Mouse (Mus musculus): Measurements from ENCODE around the gene Nav3. TPM values are rescaled to one million over a fixed set of nuclear protein-coding genes. Genes with fewer than 3 reads are reported as not detected.

Nav3 gene
- polyA plus RNA-seq, 1 experiment from 2014 or later, result 10.5 TPM

- no peaks in the 10 kb centered on the region for H3K9me3 ChIP-seq (ENCODE audit: control insufficient read depth, low read length)
- peaks cover 7% of the 10 kb centered on the region; the same call in 1 of the 2 replicates for H3K27me3 ChIP-seq (ENCODE audit: control insufficient read depth, insufficient read depth, low read length)
- H3K27ac ChIP-seq (ENCODE audit: low read depth, low read length), result no peak overlapping the region
- no peak overlapping the region for H3K4me3 ChIP-seq (ENCODE audit: low read depth, low read length)
- no peaks in the 10 kb centered on the region for H3K36me3 ChIP-seq (ENCODE audit: control insufficient read depth, insufficient read depth, low read length)
- 64% methylated on average over 5 of the region's 5 CpGs for WGBS
- no peak for ATAC-seq (ENCODE audit: insufficient read depth, low FRiP score, low TSS enrichment)
- H3K4me1 ChIP-seq (ENCODE audit: control insufficient read depth, insufficient read depth, low read length), result peaks cover 3% of the 10 kb centered on the region; the same call in 1 of the 2 replicates
- peak overlapping the region; percentile 28; the same call in 1 of the 2 replicates for H3K4me2 ChIP-seq (ENCODE audit: low read depth)
- H3K9ac ChIP-seq (ENCODE audit: low read length), result no peak overlapping the region
- DNase-seq (ENCODE audit: low spot score), result no peak
Measured at GRCm38 (mm10) chr10:110453566-110453965, 2.4 kb downstream of the Nav3 start.

- no peak overlapping the region for H3K4me3 ChIP-seq (ENCODE audit: low read depth, low read length)
- DNase-seq (ENCODE audit: low spot score) (no peak), ATAC-seq (ENCODE audit: insufficient read depth, low FRiP score, low TSS enrichment) (no peak)
- H3K4me2 ChIP-seq (ENCODE audit: low read depth), result no peak overlapping the region
- no peaks in the 10 kb centered on the region for H3K27me3 ChIP-seq (ENCODE audit: control insufficient read depth, insufficient read depth, low read length)
- H3K9ac ChIP-seq (ENCODE audit: low read length), result no peak overlapping the region
- H3K36me3 ChIP-seq (ENCODE audit: control insufficient read depth, insufficient read depth, low read length), result no peaks in the 10 kb centered on the region
- H3K9me3 ChIP-seq (ENCODE audit: control insufficient read depth, low read length), result no peaks in the 10 kb centered on the region
- no peak overlapping the region for H3K27ac ChIP-seq (ENCODE audit: low read depth, low read length)
- WGBS, result 92% methylated on average over 2 of the region's 2 CpGs
- H3K4me1 ChIP-seq (ENCODE audit: control insufficient read depth, insufficient read depth, low read length), result no peaks in the 10 kb centered on the region
Measured at GRCm38 (mm10) chr10:110440396-110440795, 15.6 kb downstream of the Nav3 start.

GRCm38 (mm10) chr10:110431078-110431477 lies 24.9 kb downstream of the Nav3 start:
- whole genome bisulfite sequencing, result 90% methylated on average over 3 of the region's 3 CpGs

GRCm38 (mm10) chr10:110429578-110429977 lies 26.4 kb downstream of the Nav3 start:
- whole genome bisulfite sequencing, result 68% methylated on average over 6 of the region's 6 CpGs
- no peak overlapping the region for H3K4me2 ChIP-seq (ENCODE audit: low read depth)
- peaks cover 4% of the 10 kb centered on the region; the same call in 1 of the 2 replicates for H3K4me1 ChIP-seq (ENCODE audit: control insufficient read depth, insufficient read depth, low read length)
- no peaks in the 10 kb centered on the region for H3K27me3 ChIP-seq (ENCODE audit: control insufficient read depth, insufficient read depth, low read length)
- ATAC-seq (ENCODE audit: insufficient read depth, low FRiP score, low TSS enrichment) (no peak), DNase-seq (ENCODE audit: low spot score) (no peak)
- H3K36me3 ChIP-seq (ENCODE audit: control insufficient read depth, insufficient read depth, low read length), result no peaks in the 10 kb centered on the region
- H3K27ac ChIP-seq (ENCODE audit: low read depth, low read length), result no peak overlapping the region
- no peaks in the 10 kb centered on the region for H3K9me3 ChIP-seq (ENCODE audit: control insufficient read depth, low read length)
- H3K4me3 ChIP-seq (ENCODE audit: low read depth, low read length), result no peak overlapping the region
- H3K9ac ChIP-seq (ENCODE audit: low read length), result no peak overlapping the region

More at GRCm38 (mm10) chr10:110431078-110431477, 24.9 kb downstream of the Nav3 start:
- peaks cover 4% of the 10 kb centered on the region; the same call in 1 of the 2 replicates for H3K4me1 ChIP-seq (ENCODE audit: control insufficient read depth, insufficient read depth, low read length)
- DNase-seq (ENCODE audit: low spot score), result no peak
- ATAC-seq (ENCODE audit: insufficient read depth, low FRiP score, low TSS enrichment), result no peak
- no peak overlapping the region for H3K9ac ChIP-seq (ENCODE audit: low read length)
- H3K4me3 ChIP-seq (ENCODE audit: low read depth, low read length), result no peak overlapping the region
- no peaks in the 10 kb centered on the region for H3K36me3 ChIP-seq (ENCODE audit: control insufficient read depth, insufficient read depth, low read length)
- no peaks in the 10 kb centered on the region for H3K27me3 ChIP-seq (ENCODE audit: control insufficient read depth, insufficient read depth, low read length)
- H3K27ac ChIP-seq (ENCODE audit: low read depth, low read length), result no peak overlapping the region
- H3K4me2 ChIP-seq (ENCODE audit: low read depth), result no peak overlapping the region
- H3K9me3 ChIP-seq (ENCODE audit: control insufficient read depth, low read length), result no peaks in the 10 kb centered on the region

GRCm38 (mm10) chr10:110429052-110429451 lies 27.0 kb downstream of the Nav3 start:
- Histone ChIP-seq H3K9me3 (ENCODE audit: control insufficient read depth, low read length) (no peaks in the 10 kb centered on the region), H3K27ac (ENCODE audit: low read depth, low read length) (no peak overlapping the region), H3K36me3 (ENCODE audit: control insufficient read depth, insufficient read depth, low read length) (no peaks in the 10 kb centered on the region), H3K27me3 (ENCODE audit: control insufficient read depth, insufficient read depth, low read length) (no peaks in the 10 kb centered on the region), H3K4me3 (ENCODE audit: low read depth, low read length) (no peak overlapping the region), H3K4me2 (ENCODE audit: low read depth) (no peak overlapping the region), H3K4me1 (ENCODE audit: control insufficient read depth, insufficient read depth, low read length) (peaks cover 4% of the 10 kb centered on the region; the same call in 1 of the 2 replicates), H3K9ac (ENCODE audit: low read length) (no peak overlapping the region)
- DNase-seq (ENCODE audit: low spot score), result no peak
- ATAC-seq (ENCODE audit: insufficient read depth, low FRiP score, low TSS enrichment), result no peak
- WGBS, result 61% methylated on average over 2 of the region's 2 CpGs

DNA sequence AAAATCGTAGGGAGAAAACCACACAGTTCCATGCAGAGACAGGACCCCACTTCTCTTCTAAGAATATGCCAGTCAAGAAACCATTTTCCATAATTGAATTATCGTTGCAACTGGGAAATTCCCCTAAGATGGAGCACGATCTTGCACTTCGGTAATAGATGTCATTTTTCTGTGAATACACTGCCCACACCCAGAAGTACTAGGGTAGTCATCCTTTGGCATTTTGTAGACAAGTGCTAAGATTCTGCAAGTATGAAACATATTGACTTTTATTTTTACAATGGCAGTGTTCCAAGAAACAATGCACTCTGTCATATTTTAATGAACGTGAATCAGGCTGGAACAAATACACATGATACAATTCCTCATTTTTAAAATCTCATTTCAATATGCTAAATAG lies 34.5 kb downstream of the Nav3 start:
- Histone ChIP-seq H3K4me3 (ENCODE audit: low read depth, low read length) (no peak overlapping the region), H3K9ac (ENCODE audit: low read length) (no peak overlapping the region), H3K9me3 (ENCODE audit: control insufficient read depth, low read length) (no peaks in the 10 kb centered on the region), H3K27ac (ENCODE audit: low read depth, low read length) (no peak overlapping the region), H3K4me1 (ENCODE audit: control insufficient read depth, insufficient read depth, low read length) (no peaks in the 10 kb centered on the region; the same call in 1 of the 2 replicates), H3K4me2 (ENCODE audit: low read depth) (no peak overlapping the region), H3K36me3 (ENCODE audit: control insufficient read depth, insufficient read depth, low read length) (no peaks in the 10 kb centered on the region), H3K27me3 (ENCODE audit: control insufficient read depth, insufficient read depth, low read length) (no peaks in the 10 kb centered on the region)
- 90% methylated on average over 5 of the region's 5 CpGs for WGBS
- DNase-seq (ENCODE audit: low spot score) (no peak), ATAC-seq (ENCODE audit: insufficient read depth, low FRiP score, low TSS enrichment) (no peak)

DNA sequence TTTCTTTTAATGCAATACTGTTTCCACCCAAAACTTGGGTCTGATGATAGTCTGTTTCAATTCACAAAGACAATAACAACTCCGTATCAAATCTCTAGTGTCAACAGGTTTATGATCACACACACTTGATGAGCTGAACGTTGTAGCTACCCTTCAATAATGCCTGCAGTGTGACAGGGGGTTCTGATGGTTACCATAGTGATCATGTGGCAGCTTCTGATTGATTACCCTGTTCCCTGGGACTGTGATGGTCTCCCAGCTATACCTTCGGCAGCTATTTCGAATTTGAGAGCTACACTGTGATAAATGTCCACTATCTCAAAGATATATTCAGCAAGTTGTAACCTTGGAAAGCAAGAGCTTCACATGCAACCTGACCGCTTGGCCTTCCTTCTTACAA lies 39.0 kb downstream of the Nav3 start:
- ATAC-seq (ENCODE audit: insufficient read depth, low FRiP score, low TSS enrichment) (no peak), DNase-seq (ENCODE audit: low spot score) (no peak)
- Histone ChIP-seq H3K9ac (ENCODE audit: low read length) (no peak overlapping the region), H3K4me1 (ENCODE audit: control insufficient read depth, insufficient read depth, low read length) (no peaks in the 10 kb centered on the region; the same call in 1 of the 2 replicates), H3K36me3 (ENCODE audit: control insufficient read depth, insufficient read depth, low read length) (no peaks in the 10 kb centered on the region), H3K4me3 (ENCODE audit: low read depth, low read length) (no peak overlapping the region), H3K9me3 (ENCODE audit: control insufficient read depth, low read length) (no peaks in the 10 kb centered on the region), H3K27me3 (ENCODE audit: control insufficient read depth, insufficient read depth, low read length) (no peaks in the 10 kb centered on the region), H3K27ac (ENCODE audit: low read depth, low read length) (no peak overlapping the region), H3K4me2 (ENCODE audit: low read depth) (no peak overlapping the region)
- 54% methylated on average over 5 of the region's 5 CpGs for WGBS

- Histone ChIP-seq H3K27me3 (ENCODE audit: control insufficient read depth, insufficient read depth, low read length) (no peaks in the 10 kb centered on the region), H3K27ac (ENCODE audit: low read depth, low read length) (no peak overlapping the region), H3K9me3 (ENCODE audit: control insufficient read depth, low read length) (no peaks in the 10 kb centered on the region), H3K4me2 (ENCODE audit: low read depth) (no peak overlapping the region), H3K4me3 (ENCODE audit: low read depth, low read length) (no peak overlapping the region), H3K9ac (ENCODE audit: low read length) (no peak overlapping the region), H3K36me3 (ENCODE audit: control insufficient read depth, insufficient read depth, low read length) (no peaks in the 10 kb centered on the region), H3K4me1 (ENCODE audit: control insufficient read depth, insufficient read depth, low read length) (no peaks in the 10 kb centered on the region; the same call in 1 of the 2 replicates)
- WGBS, result 46% methylated on average over 3 of the region's 3 CpGs
- DNase-seq (ENCODE audit: low spot score) (no peak), ATAC-seq (ENCODE audit: insufficient read depth, low FRiP score, low TSS enrichment) (no peak)
Measured at GRCm38 (mm10) chr10:110415624-110416023, 40.4 kb downstream of the Nav3 start.

- Histone ChIP-seq H3K4me1 (ENCODE audit: control insufficient read depth, insufficient read depth, low read length) (no peaks in the 10 kb centered on the region; the same call in 1 of the 2 replicates), H3K9me3 (ENCODE audit: control insufficient read depth, low read length) (no peaks in the 10 kb centered on the region), H3K9ac (ENCODE audit: low read length) (no peak overlapping the region), H3K4me2 (ENCODE audit: low read depth) (no peak overlapping the region), H3K27ac (ENCODE audit: low read depth, low read length) (no peak overlapping the region), H3K27me3 (ENCODE audit: control insufficient read depth, insufficient read depth, low read length) (no peaks in the 10 kb centered on the region), H3K36me3 (ENCODE audit: control insufficient read depth, insufficient read depth, low read length) (no peaks in the 10 kb centered on the region), H3K4me3 (ENCODE audit: low read depth, low read length) (no peak overlapping the region)
- DNase-seq (ENCODE audit: low spot score) (no peak), ATAC-seq (ENCODE audit: insufficient read depth, low FRiP score, low TSS enrichment) (no peak)
- WGBS, result 81% methylated on average over 11 of the region's 11 CpGs
Measured at GRCm38 (mm10) chr10:110413281-110413897, 42.6 kb downstream of the Nav3 start.

Measured in neural tube, embryonic 11.5 days (tissue).